Mouse (Mus musculus): Measurements from ENCODE around the gene Btf3l4.

Btf3l4 gene

DNA sequence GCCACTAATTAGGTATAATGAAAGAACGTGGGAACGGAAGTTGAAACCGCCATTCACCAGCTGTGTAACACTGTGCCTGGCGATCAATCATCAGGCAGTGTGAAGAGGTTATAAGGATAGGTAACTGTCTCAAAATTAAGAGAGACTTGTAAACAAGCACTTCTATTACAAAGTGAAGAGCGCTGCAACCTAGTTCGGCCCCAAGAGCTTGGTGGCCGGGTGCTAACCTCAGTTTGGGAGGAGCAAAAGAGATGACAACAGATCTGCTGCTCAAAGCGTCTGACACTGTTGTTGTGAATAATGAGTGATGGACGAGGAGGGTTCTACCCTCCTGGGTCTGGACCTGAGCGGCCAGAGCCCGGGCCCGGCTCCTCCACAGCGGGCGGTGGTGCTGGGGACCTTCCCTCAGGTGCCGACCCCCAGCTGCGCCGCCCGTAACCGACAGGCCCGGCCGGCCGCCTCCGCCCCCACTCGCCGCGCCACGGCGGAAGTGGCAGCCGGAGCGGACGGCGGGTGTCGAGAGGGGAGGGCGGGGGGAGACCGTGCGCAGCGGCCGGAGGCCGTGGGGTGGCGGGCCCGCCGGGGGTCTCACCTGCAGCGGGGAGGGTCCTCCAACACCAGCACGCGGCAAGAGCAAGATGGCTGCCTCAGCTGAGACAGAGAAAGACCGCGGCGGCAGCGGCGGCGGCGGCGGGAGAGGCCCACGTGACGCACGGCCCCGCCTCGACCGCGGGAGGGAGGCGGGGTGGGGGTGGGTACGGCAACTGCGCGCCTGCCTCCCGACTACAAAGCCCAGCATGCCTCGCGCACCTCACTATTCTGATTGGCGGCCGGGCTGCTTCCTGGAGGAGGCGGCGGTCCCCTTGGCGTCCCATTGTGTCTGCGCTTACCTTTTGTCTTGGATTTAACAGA lies at the start of gene Btf3l4:
Gene Btf3l4, minus strand, starts transcription at position 699 of the 912 bp plus-strand sequence.
- peak; percentile 87 for DNase-seq

DNA sequence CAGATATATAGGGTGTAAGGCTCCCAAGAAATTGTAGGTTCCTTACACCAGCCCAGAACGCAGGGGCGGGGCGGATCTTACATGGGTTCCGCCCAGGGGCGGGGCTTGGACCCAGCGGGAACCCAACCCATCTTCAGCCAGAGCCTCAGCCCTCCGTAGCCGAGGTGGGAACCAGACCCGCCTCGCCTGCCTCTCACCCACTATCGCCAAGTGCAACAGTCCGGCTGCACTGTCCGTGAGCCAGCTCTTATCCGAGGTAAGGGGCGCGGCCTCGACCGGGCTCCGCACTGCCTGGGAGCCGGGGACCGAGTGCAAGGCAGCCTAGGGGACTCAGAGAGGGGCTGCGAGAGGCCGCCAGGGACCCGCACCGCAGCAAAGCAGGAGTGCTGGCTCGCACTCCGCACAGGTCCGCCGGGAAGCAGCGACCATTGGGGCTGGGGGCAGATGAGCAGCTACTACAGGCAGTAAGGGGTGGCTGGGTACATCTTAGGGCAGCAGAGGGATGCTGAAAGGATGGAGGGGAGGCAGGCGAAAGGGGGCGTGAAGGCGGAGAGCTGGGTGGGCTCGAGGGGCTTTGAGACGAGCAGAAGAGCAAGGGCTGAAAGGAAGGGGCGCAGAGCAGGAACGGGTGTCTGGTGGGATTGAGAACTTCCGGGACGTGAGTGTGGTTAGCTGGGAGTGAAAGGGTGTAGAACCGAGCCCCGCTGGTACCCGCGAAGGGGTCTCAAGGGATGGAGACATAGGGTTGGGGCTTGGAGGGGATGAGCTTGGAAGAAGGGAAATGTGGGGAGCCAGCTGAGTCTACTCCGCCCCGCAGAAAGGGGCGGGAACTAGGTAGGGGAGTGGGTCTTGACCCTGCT lies 45.8 kb upstream of the Btf3l4 start, which contains the start of gene Rab3b:
Gene Rab3b, plus strand, starts transcription at position 101 of the 860 bp plus-strand sequence.
- peak; percentile 16 for DNase-seq

DNA sequence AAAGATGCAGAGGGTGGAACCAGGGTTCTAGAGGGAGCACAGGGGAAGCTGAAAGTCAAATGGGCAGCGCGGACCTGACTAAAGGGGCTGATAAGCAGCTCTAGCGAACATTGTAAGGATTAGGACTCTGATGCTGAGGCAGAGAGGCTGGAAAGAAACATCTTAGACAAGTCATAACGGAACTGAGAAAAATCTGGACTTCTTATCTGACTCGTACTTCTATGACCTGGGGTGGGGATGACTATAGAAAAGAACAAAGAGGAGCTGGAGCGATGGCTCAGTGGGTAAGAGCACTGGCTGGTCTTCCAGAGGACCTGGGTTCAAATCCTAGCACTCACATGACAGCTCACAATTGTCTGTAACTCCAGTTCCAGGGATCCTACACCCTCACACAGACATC lies 44.5 kb upstream of the Btf3l4 start:
- DNase-seq, result no peak

DNA sequence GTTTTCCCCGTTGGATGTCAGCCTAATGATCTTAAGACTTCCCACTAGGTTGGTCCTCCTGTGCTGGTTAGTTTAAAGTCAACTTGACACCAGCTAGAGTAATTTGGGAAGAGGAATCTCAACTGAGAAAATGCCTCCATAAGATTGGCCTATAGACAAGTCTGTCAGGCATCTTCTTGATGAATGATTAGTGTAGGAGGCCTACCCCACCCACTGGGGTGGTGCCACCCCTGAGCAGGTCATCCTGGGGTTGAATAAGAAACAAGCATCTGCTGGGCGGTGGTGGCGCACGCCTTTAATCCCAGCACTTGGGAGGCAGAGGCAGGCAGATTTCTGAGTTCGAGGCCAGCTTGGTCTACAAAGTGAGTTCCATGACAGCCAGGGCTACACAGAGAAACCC lies 40.3 kb upstream of the Btf3l4 start:
- no peak for DNase-seq

DNA sequence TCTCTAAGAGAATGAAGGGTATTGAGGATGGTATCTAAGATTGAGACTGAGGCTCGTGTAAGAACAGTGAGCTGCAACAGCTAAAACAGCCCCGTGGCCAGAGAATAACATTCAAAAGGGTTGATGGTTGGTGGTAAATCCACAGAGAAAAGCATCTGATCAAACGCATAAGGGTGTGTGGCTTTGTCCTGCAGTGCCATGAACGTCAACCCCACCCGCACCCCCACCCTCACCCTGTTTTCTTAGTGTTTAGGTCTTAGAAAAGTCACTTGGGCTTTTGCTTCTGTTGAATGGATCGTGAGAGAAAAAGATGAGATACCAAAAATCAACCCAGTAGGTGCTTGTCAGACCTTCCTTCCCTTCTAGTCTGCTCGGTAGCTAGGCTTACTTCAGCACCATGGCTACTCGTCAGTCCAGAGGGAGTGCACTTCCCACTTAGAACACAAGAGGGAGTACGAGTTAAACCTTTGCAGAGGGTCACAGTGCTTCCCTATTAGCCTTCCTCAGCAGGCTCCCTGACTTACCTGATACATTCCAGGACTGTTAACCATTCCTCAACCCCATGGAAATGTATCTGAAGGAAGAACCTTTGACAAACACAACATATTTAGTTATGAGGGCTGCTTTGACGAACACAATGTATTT lies 36.4 kb upstream of the Btf3l4 start:
- peak; percentile 91 for DNase-seq

DNA sequence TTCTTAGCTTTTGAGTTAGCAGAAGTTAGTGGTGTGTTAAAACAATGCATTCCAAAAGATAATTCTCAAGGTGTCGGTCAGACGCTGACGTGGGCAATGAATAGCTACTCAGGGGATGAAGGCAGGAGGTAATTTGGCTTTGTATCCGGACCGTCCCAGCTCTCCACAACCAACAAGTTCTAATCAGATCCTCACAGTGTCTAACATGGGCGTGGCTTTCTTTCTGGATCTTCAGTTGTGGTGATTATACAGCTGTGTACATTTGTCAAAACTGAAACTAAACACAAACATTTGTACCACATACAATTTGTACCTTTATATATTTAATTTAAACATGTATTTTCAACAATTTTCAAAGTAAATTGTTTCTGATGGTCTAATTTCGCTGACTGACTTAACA lies 33.4 kb upstream of the Btf3l4 start:
- no peak for DNase-seq

DNA sequence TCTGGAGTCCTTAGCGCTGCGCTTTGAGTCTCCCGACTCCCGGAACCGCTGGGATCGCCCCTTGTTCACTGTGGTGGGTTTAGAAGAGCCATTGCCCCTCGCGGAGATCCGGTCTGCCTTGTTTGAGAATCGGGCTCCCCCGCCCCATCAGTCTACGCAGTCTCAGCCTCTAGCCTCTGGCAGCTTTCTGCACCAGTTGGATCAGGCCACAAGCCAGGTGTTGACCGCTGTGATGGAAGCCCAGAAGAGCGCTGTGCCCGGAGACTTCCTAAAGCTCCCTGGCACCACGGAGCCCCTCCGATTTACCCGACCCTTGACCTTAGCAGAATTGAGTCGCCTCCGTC lies 15.1 kb upstream of the Btf3l4 start, which contains the start of gene A730015C16Rik:
Gene A730015C16Rik, minus strand, starts transcription at position 115 of the 344 bp plus-strand sequence.
- DNase-seq, result no peak

DNA sequence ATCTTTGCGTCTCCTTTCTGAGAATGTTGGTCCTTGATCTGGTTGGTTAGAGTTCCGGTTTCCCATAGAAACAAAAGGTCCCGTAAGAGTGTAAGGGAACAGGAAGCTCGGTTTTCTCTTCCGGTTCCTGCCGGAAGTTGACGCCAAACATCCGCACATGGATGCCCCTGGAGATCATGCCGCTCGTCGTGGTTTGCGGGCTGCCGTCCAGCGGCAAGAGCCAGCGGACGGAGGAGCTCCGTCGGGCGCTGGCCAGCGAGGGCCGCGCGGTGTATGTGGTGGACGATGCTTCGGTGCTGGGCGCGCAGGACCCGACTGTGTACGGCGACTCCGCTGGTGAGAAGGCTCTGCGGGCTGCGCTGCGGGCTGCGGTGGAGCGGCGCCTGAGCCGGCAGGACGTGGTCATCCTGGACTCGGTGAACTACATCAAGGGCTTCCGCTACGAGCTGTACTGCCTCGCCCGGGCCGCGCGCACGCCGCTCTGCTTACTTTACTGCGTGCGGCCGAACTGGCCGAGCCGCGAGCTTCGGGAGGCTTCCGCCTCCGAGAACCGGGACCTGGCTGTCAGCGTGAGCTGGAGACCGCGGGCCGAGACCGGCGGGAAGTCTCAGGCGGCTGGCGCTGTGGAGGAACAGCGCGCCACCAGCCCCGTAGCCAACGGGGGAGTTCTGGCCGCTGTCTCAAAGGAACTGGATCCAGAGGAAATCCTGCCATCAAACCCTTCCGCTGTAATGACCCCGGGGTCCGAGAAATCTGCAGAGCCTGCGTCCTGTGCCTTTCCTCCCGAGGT lies 14.5 kb upstream of the Btf3l4 start, which contains the start of gene Kti12:
Gene Kti12, plus strand, starts transcription at position 71 of the 790 bp plus-strand sequence.
- peak; percentile 75 for DNase-seq

DNA sequence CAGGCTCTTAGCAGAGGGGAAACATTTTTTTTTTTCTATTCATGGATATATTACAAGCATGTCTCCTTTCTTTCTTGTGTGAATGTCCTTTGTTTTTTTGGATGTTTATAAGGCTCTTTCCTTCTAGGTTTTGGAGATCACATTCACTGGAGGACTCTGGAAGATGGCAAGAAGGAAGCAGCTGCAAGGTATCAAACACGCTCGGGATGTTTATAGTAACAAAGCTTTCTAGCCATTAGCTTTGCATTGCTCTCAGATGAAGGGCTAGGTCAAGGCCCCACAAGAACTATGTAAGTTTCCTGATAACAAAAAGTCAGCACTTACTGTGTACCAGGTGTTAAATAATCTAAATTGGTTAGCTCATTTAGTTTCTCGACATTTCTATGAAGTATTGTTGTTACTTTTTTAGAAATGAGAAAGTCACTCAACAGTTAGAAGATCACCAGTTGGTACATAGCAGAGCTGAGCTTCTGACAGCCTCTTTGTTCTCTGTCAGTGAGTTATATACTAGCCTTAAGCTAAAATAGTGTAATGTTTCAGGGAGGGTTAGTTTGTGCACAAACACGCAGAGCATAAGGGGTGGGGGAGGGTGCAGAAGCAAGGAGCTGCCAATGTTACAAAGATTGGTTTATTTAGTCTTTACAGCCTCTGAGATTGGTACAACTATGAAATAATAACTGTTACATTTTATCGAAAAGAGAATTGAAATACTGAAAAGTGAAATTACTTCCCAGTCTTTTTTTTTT lies 12.6 kb upstream of the Btf3l4 start:
- no peak for DNase-seq

DNA sequence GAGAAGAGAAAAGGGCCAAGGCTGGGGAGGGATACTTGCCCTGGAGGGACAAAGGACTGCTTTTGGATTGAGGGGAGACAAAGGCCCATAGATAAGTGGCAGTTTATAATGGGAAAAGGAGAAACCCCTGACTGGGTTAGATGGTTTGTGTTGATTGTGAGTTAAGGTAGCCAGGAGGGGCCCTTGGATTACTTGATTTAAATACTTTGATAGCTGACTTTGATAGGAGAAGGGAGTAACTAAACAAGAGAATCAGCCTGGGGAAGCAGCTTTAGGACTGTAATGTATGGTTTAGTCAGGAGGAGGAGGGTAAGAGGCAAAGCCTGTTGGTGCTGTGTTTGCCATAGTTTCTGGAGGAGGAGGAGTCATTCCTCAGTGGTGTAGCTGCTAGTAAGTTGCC lies 9.9 kb upstream of the Btf3l4 start:
- DNase-seq, result no peak

DNA sequence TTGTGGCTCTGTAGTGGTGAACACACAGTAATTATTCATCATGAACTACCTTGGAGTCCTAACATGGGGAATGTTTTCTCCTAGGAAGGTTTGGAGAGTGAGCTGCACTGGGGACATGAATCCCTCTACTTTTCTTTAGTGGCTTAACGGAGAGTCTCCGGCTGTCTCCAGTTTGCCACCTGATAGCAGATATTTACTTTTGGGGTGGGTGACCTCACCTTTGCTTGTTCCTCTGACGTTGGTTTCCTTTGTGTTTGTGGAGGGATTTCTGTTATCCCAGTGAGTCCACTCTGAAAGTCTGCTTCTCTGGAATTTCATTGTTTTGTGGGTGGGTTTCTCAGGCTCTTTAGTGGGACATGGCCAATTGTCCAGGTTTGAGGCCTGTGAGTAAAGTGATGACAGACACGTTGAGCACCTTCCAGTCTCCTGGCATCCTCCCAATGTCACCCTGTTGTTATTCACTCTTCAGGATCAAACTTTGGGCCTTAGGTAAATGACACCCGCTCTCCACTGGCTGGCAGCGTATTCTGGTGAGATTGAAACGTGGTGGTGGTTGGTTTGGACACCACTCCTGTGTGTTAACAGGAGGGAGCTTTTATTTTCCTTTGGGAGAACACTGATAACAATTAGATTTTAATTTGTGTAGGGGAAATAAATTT lies 8.6 kb upstream of the Btf3l4 start:
- DNase-seq, result no peak

DNA sequence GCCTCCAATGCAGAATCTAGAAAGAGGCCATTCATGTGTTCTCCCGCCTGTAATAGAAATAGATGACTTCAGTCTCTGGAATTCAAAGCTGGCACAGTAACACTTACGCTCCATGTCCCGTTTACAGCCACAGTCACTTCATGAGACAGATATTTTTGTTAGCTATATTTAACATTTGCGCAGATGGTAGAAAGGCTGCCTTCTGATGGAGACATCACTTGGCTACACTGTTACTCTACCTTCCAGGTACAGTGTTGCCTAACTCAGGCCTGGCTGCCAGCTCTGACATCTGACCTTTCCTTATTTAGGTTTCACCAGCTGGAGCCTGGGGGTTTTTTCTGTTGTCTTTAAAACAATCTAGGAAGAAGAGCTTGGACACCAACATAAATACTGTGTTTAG lies 4.6 kb upstream of the Btf3l4 start:
- DNase-seq, result peak; percentile 53

DNA sequence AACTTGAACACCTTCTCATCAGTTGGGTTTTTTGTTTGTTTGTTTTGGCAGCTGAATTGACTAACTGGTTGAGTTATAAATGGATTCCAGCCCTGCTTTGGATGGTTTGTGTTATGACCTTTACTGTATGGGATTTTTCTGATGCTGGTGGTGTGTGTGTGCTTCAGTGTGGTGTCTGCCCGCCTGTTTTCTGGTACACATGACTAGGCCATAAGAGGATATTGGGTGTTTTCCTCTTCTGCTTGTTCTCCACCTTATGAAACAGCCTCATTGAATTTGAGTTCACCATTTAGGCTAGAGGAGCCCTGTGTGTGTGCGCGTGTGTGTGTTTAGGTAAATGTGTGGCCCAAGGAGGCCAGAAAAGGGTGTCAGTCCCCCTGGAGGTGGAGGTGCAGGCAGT lies 2.1 kb upstream of the Btf3l4 start:
- no peak for DNase-seq

DNA sequence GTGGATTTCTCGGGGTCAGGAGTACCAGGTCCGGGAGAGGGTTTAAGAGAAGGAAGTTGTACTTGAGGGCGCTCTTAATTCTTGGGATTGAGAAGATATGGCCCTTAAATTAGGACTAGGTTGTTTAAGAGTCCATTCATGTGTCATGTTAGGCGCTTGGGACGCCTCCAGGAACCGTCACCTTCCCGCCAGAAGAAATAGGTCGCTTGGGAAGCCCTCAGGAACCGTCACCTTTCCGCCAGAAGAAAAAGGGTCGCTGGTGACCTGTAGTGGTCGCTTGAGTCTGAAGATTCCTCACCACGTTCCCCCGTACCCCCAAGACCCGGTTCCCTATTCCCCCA lies 1.5 kb upstream of the Btf3l4 start:
- no peak for DNase-seq

DNA sequence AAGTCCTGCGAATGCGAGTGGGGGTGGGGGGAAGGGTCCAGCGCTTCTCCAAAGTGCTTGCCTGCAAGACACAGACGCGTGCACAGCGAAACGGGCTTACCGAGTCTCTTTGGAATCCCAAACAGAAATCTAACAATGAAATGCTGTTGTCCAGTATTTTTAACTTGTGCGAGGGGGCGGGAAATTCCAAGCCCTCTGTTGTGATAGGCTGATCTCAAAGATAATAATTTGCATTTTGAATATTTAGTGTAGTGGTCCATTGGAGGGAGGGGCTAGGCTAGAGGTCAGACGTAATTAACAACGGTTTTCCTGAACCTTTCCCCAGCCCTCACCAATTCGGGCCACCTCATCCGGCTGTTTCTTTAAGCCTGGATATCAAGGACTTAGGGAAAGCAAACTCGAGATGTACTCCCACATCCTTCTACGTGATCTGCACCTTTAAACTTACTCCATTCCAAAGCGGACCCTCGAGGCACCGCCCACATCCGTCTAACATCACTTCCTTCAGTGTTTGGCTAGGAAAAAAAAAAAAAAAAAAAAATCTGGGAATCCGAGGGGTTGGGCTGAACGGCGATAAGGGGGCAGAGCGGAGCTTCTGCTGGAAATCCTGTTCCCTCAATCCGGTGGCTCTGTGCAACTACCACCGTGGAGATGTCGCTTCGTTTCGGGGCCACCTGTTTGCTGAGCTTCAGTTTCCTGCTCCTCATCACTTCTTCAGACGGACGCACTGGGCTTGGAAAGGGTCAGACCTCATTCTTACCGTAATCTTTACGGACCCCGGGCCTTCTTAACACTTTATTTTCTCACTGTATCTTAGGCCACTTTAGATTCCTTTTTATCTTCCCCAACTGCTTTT lies 929 bp upstream of the Btf3l4 start, which contains the start of gene Txndc12:
Gene Txndc12, plus strand, starts transcription at position 487 of the 856 bp plus-strand sequence.
- DNase-seq, result peak; percentile 73

DNA sequence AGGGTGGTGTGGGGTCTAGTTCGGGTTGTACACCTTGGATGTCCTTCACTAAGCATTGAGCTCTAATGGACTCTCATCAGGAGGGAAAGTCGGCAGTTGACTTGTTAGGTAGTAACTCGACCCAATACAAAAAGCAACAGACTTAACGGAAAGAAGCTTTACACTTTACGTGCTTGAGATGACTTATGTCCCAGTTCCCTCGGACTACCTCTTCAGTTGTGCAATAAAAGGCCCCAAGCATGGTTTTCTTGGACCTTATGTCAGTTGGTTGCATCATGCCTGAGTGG lies 357 bp upstream of the Btf3l4 start:
- no peak for DNase-seq

DNA sequence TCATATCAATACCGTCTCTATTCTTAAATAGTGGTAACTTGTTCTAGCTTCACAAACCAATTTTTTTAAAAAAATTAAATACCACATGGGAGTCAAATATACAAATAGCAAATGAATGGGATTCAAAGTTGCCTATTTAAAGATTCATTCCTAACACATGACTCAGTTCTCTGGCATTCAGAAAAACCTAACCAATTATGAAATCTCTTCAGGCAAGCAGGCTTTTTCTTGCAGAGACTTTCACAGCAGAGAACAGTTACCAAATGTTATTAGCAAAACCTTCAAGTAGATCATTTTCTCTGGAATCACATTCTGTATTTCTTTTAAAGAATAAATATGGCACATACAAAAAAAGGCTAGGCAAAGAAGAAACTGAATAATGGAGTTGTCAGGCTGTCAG lies 2.7 kb downstream of the Btf3l4 start:
- no peak for DNase-seq

DNA sequence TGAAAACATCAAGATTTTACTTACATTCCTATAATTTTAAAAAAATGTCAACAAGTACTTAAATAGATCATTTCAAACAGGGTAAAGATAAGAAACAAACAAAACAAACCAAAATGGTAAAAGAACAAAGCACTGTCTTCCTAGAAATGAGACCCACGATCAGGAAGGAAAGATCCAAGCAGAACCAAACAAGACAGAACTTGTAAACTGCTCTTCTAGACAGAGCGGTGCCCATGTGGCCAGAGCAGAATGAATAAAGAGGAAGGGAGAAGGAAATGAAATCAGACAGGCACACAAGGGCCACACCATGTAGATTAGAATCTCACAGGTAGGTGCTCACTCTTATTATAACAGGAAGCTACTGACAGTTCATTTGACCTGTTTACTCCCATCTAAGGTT lies 6.8 kb downstream of the Btf3l4 start:
- DNase-seq, result no peak

DNA sequence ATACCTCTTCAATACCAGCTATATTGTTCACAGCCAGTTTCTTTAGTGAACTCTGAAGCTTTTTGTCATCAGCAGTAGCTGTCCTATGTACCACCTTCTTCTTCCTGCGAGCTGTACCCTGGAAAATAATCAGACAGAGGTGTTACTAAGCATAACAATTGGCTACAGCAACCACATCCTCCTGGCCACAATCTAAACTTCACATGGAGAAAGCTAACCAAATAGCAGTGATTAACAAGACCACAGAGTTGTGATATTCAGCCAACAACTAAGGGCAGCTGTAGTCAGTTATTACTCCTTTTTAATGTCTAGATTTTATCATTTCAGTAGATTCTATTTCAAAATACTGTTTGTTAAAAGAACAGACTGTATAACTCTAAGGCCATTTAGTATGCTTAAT lies 7.3 kb downstream of the Btf3l4 start:
- no peak for DNase-seq

DNA sequence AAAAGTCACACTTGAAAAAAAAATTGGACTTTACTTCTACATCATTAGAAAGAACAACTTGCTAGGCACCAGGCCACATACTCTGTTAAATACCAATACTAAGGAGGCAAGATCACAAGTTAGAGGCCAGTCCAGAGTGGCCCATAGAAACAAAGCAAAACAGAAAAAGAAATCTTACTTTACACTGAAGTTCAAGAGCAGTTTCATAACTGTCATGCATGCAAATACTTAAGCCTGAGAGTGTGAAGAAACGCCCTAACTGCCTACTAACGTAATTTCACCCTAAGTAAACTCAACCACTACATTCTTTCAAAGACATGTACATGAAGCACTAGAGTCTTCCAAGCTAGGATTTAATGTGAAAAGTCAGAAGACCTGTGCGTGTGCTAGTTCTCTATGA lies 7.7 kb downstream of the Btf3l4 start:
- DNase-seq, result no peak
